Mouse (Mus musculus): Measurements from ENCODE around the gene Opn1sw. TPM values are rescaled to one million over a fixed set of nuclear protein-coding genes. Genes with fewer than 3 reads are reported as not detected.
"Not testable (repeated sequence)": the region's sequence is repeated elsewhere in the genome, so short reads cannot be mapped to it uniquely, and the experiment has no call there.

The Opn1sw gene
- total RNA-seq, 4 experiments from 2014 or later = 0.22 to 0.79 TPM; not detected in 2

DNA sequence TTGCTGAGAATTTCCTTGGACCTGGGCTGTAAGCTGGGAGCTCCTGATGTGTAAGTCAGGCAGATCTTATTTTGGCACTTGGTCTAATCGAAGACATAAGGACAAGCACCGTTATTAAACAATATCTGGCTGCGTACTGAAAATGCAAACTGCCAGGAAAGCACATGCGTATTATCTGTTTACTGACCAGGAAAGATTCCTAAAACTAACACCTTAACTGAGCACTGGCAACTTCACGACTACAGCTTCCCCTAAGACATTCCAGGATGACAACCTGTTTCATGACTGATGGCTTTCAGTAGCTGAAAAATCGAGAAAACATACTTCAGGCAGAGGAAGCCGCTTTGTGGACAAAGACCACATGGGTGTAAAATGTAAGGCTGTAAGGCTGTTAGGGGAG lies 41.1 kb downstream of the Opn1sw start:
- DNase-seq (ENCODE audit: low spot score) = no peak

DNA sequence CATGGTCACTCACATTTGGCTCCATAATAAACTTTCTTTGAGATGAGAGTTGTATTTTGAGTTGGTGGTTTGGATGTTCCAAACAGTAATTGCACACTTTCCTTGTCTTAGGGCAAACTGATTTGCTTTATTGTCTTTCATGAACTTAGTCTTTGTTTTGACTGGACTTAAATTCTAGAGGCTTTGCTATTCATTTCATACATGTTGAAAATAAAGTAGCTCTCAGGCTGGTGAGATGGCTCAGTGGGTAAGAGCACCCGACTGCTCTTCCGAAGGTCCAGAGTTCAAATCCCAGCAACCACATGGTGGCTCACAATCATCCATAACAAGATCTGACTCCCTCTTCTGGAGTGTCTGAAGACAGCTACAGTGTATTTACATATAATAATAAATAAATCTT lies 41.8 kb downstream of the Opn1sw start:
- DNase-seq (ENCODE audit: low spot score) = not testable (repeated sequence)

DNA sequence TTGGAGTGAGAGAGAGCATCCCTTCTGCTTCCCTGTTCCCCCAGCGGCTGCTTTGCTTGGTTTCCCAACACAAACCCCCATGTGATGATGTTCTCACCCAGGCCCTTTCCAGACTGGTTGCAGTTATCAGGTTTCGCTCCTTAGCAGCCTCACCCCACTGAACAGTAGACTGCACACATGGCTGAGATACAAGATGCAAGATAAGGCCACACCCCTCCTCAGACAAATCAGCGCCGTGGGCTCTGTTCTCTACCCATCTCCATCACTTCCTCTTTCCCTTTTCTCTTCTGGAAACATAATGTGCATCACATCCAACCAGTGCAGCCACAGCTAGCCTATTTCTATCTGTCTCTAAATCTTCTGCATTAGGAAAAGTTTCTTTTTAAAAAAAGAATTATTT lies 58.8 kb downstream of the Opn1sw start:
- DNase-seq (ENCODE audit: low spot score) = no peak

DNA sequence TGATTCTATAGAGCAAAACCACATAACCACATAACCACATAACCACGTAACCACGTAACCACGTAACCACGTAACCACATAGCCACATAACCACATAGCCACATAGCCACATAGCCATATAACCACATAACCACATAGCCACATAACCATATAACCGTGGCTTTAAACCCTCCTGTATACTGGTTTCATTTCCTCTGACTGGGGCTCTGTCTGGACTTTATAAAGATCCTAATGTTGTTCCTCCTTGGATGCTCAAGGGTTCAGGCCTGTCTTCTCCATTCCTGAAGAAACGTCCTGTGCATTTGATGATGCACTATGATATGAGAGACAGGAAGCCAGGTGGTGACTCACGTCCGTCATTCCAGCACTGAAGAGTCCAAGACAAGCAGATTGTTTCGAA lies 61.3 kb downstream of the Opn1sw start:
- DNase-seq (ENCODE audit: low spot score) = no peak

Small RNAs within 50 kb of the gene (microRNA-seq; reads per million reads assigned to microRNA genes)
- not detected for gene Gm26220
- not detected for gene Gm44354

Other genes starting within 250 kb of the Opn1sw start
- gene Rbm28, start 223.5 kb downstream of the Opn1sw start, total RNA-seq (2022) = 10 to 100 TPM; 15.1 to 19.7 (median 18.9) TPM
- gene Prrt4, start 208.9 kb downstream of the Opn1sw start, total RNA-seq (2022) = 1 to 10 TPM; 2.2 to 3.2 (median 2.9) TPM
- gene Impdh1, start 172.1 kb downstream of the Opn1sw start, total RNA-seq (2022) = 10 to 100 TPM; 16.5 to 24.0 (median 20.5) TPM
- gene Hilpda, start 116.0 kb downstream of the Opn1sw start, total RNA-seq (2022) = 1 to 10 TPM; 3.7 to 6.7 (median 6.1) TPM
- under 1 TPM in 1 of 4 experiments, not detected in 3; 0.59 TPM for gene Fam71f2, start 108.9 kb downstream of the Opn1sw start, total RNA-seq (2022)
- not detected for gene Fam71f1, start 69.3 kb downstream of the Opn1sw start, total RNA-seq (2022)
- 100 to 1,000 TPM; 230 to 251 (median 234) TPM for gene Calu, start 40.4 kb downstream of the Opn1sw start, total RNA-seq (2022)
- gene Ccdc136, start 7.8 kb upstream of the Opn1sw start, total RNA-seq (2022) = 1 to 10 TPM; 1.1 to 2.9 (median 2.5) TPM
- gene Flnc, start 44.8 kb upstream of the Opn1sw start, total RNA-seq (2022) = 100 to 1,000 TPM; 195 to 305 (median 272) TPM
- 100 to 1,000 TPM; 128 to 134 (median 131) TPM for gene Atp6v1f, start 79.2 kb upstream of the Opn1sw start, total RNA-seq (2022)
- gene Atp6v1fnb, start 83.0 kb upstream of the Opn1sw start, total RNA-seq (2022) = not detected
- 1 to 10 TPM; 2.0 to 4.8 (median 2.8) TPM for gene Kcp, start 119.5 kb upstream of the Opn1sw start, total RNA-seq (2022)
- 1 to 10 TPM; 2.0 to 4.0 (median 2.4) TPM for gene Irf5, start 138.2 kb upstream of the Opn1sw start, total RNA-seq (2022)
- 10 to 100 TPM; 42.9 to 50.8 (median 46.4) TPM for gene Tnpo3, start 221.4 kb upstream of the Opn1sw start, total RNA-seq (2022)